Mouse (Mus musculus) erythroblast, embryonic 14.5 days (primary cell): Measurements from ENCODE around the gene Eif2s2.

Experiments used
- GATA1 ChIP-seq: IDR thresholded peaks from 2 replicates; pipeline ENCODE4 v1.6.1; 2012; ENCODE audit warnings: low read length, inconsistent platforms, mixed read lengths
- TAL1 ChIP-seq: IDR thresholded peaks from 3 replicates; pipeline ENCODE4 v1.6.1; 2012; ENCODE audit warnings: low read length, inconsistent platforms, mixed read lengths

DNA sequence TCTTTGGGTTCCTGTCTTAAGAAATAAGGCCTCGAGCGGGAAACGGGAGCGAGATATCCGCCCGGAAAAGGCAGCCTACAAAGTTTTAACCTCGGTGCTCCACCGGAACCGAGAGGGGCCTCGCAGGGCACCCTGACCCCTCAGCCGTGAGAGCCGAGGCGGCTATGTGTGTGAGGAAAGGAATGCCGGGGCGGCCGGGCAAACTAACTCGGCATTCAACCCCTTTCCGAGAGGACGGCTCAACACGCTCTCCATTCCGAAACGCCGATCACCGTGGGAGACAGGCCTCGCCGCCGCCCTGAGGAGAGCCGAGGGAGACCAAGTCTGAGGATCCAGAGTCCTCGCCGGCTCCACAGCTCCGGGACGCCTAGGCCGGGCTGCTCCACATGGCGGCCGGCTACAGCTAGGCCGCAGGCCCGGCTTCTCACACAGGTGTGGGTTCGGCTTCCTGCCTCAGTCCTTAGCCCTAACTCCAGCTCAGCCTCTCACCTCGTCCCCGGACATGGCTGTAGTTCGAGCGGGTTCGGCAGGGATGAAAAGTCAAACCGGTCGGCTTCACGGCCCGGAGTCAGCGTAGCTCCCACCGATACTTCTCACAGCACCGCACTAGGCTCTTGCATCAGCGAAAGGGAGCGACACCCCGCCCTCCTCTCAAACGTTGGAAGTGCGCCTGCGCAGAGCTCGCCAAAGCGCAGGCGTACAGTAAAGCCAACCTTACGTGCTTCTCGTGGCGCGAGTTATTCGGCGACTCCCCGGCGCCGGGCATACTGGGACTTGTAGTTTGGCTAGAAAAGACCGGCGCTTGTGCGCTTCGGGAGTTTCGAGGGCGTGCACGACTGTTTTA, at the start of gene Eif2s2:
- TF ChIP-seq GATA1 (no peak), TAL1 (no peak)
